Mouse (Mus musculus): ENCODE results near the gene Gp2. TPM values are rescaled to one million over a fixed set of nuclear protein-coding genes. Genes with fewer than 3 reads are reported as not detected.

Gene Gp2
- polyA plus RNA-seq, 1 experiment from 2014 or later = not detected

DNA sequence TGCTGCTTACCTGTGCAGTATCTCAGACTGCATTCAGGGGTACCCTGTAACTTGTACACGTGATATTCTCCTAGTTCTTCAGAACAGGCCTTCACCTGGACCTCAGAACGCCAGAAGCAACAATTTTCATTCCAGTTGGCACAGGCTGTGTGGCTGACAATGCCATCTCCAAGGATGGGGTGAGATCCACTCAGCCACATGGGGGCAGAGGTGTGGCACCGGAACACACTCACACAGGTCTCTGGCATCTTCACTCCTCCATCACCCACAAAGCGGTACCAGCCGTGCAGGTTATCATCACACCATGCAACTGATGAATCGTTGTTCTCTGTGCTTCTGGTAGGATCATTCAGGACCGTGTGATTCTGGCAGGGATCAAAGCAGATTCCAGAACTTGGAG, 4.9 kb downstream of the Gp2 start:
- no peak overlapping the region for H3K9ac ChIP-seq (replicated peaks)
- 77% methylated on average over 7 of the region's 7 CpGs for WGBS (ENCODE audit: insufficient replicate concordance)
- H3K27me3 ChIP-seq (ENCODE audit: insufficient read depth, low read length) = no peaks in the 10 kb centered on the region
- no peak for TF ChIP-seq EP300 (IDR thresholded peaks at IDR 0.05; ENCODE audit: low read depth)
- no peak for TF ChIP-seq CTCF (IDR thresholded peaks at IDR 0.05; ENCODE audit: low read depth)
- DNase-seq (no peak), ATAC-seq (no peak)
- no peaks in the 10 kb centered on the region for H3K9me3 ChIP-seq (ENCODE audit: low read length)
- no peak overlapping the region for H3K4me3 ChIP-seq (ENCODE audit: low read depth, low read length)
- no peak overlapping the region for H3K27ac ChIP-seq (ENCODE audit: low read depth)
- no peaks in the 10 kb centered on the region for H3K36me3 ChIP-seq (replicated peaks; ENCODE audit: insufficient read depth, low read length)
- H3K4me2 ChIP-seq (ENCODE audit: low read depth, low read length) = no peak overlapping the region
- H3K4me1 ChIP-seq (ENCODE audit: insufficient read depth) = no peaks in the 10 kb centered on the region

DNA sequence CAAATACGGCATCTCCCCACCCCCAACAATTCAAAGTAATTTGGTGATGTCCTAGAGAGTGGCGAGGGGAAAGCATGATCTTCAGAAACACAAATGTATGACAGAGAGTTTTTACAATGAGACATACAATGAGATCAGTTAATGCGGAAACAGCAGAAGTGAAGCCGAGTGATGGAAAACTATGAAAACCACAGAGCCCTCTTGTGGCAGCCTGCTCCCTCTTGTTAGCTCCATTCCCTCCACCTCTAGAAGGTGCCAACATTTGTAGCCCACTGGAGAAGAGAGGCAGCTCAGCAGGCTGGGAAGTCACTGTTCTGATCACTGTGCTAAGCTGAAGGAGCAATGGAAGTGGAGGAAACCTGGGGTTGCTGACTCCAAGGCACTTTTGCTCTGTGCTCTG, 15.2 kb downstream of the Gp2 start:
- ATAC-seq (no peak), DNase-seq (no peak)
- Histone ChIP-seq H3K27ac (ENCODE audit: low read depth) (no peak overlapping the region), H3K9ac (replicated peaks) (no peak overlapping the region), H3K4me3 (ENCODE audit: low read depth, low read length) (no peak overlapping the region), H3K27me3 (ENCODE audit: insufficient read depth, low read length) (no peaks in the 10 kb centered on the region), H3K4me1 (ENCODE audit: insufficient read depth) (no peaks in the 10 kb centered on the region), H3K9me3 (ENCODE audit: low read length) (no peaks in the 10 kb centered on the region), H3K36me3 (replicated peaks; ENCODE audit: insufficient read depth, low read length) (no peaks in the 10 kb centered on the region), H3K4me2 (ENCODE audit: low read depth, low read length) (no peak overlapping the region)
- TF ChIP-seq EP300 (IDR thresholded peaks at IDR 0.05; ENCODE audit: low read depth) (no peak), CTCF (IDR thresholded peaks at IDR 0.05; ENCODE audit: low read depth) (no peak)
- WGBS (ENCODE audit: insufficient replicate concordance) = 57% methylated on average over 4 of the region's 4 CpGs

DNA sequence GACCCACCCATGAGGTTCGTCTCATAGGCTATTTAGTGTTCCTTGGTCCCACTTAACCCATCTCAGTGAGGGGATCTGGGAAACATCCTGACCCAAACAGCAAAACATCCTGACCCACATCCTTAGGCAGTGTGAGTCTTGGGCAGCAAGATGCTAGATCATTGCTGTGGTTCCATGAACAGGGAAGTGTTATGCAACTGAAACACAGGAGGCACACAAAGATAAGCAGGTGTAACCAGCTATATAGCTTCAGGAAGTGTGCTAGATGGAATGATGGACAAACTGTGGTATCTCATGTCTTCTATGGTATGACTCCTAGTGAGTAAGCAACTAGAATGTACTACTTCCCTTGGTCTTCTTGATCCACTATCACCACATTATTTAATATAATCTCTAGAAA, 17.1 kb downstream of the Gp2 start:
- H3K9me3 ChIP-seq (ENCODE audit: low read length) = no peaks in the 10 kb centered on the region
- DNase-seq (no peak), ATAC-seq (no peak)
- 77% methylated on average over 1 of the region's 1 CpGs for WGBS (ENCODE audit: insufficient replicate concordance)
- H3K4me1 ChIP-seq (ENCODE audit: insufficient read depth) = no peaks in the 10 kb centered on the region
- H3K36me3 ChIP-seq (replicated peaks; ENCODE audit: insufficient read depth, low read length) = no peaks in the 10 kb centered on the region
- no peak overlapping the region for H3K9ac ChIP-seq (replicated peaks)
- H3K27me3 ChIP-seq (ENCODE audit: insufficient read depth, low read length) = no peaks in the 10 kb centered on the region
- H3K4me3 ChIP-seq (ENCODE audit: low read depth, low read length) = no peak overlapping the region
- H3K27ac ChIP-seq (ENCODE audit: low read depth) = no peak overlapping the region
- no peak overlapping the region for H3K4me2 ChIP-seq (ENCODE audit: low read depth, low read length)
- TF ChIP-seq CTCF (IDR thresholded peaks at IDR 0.05; ENCODE audit: low read depth) = no peak
- no peak for TF ChIP-seq EP300 (IDR thresholded peaks at IDR 0.05; ENCODE audit: low read depth)

DNA sequence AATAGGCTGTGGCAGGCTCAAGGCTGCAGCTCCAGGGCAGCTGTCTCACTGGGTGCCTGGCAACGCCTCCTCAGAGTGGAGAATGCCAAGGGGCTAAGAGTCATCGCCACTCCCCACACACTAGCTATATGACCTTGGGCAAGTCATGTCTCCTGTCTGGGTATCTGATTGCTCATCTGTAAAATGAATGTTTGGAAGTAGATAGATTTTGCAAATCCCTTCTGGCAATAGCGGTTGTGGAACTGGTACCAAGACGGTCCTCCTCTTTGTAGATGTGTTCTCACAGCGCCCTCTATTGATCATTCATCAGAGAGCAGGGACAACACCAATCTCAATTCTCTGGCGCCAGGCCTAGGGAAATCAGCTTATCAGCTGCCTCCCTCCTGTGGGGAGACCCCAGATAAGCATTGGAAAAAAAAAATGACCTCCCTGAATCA, 31.9 kb downstream of the Gp2 start:
- whole genome bisulfite sequencing (ENCODE audit: insufficient replicate concordance) = 21% methylated on average over 6 of the region's 6 CpGs
- TF ChIP-seq CTCF (IDR thresholded peaks at IDR 0.05; ENCODE audit: low read depth) (peak; percentile 60), EP300 (IDR thresholded peaks at IDR 0.05; ENCODE audit: low read depth) (no peak)
- Histone ChIP-seq H3K27me3 (ENCODE audit: insufficient read depth, low read length) (no peaks in the 10 kb centered on the region), H3K4me2 (ENCODE audit: low read depth, low read length) (no peak overlapping the region), H3K4me1 (ENCODE audit: insufficient read depth) (no peaks in the 10 kb centered on the region), H3K9ac (replicated peaks) (no peak overlapping the region), H3K27ac (ENCODE audit: low read depth) (no peak overlapping the region), H3K36me3 (replicated peaks; ENCODE audit: insufficient read depth, low read length) (no peaks in the 10 kb centered on the region), H3K4me3 (ENCODE audit: low read depth, low read length) (no peak overlapping the region), H3K9me3 (ENCODE audit: low read length) (no peaks in the 10 kb centered on the region)
- ATAC-seq = no peak
- peak; percentile 19 for DNase-seq

DNA sequence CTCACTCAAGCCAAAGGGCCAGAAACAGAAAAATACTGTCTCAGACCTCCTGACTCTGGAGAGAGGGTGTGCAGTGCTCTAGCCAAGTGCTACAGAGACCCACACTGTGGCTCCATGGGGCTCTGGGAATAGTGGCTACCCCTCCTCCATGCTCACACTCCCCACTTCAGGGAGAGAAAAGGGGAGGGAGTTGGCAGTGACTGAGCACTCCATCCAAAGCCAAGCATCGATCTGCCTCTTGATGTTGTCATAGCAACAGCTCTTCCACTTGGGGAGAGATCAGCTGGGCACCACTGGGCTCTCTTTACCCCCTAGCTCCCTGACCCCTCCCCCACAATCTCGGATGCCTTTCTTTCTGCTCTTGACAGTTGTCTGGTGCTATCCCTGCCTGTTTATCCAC, 38.4 kb downstream of the Gp2 start:
- Histone ChIP-seq H3K9me3 (ENCODE audit: low read length) (no peaks in the 10 kb centered on the region), H3K36me3 (replicated peaks; ENCODE audit: insufficient read depth, low read length) (no peaks in the 10 kb centered on the region), H3K27ac (ENCODE audit: low read depth) (no peak overlapping the region), H3K9ac (replicated peaks) (no peak overlapping the region), H3K4me3 (ENCODE audit: low read depth, low read length) (no peak overlapping the region), H3K27me3 (ENCODE audit: insufficient read depth, low read length) (no peaks in the 10 kb centered on the region), H3K4me2 (ENCODE audit: low read depth, low read length) (no peak overlapping the region), H3K4me1 (ENCODE audit: insufficient read depth) (no peaks in the 10 kb centered on the region)
- no peak for DNase-seq
- TF ChIP-seq EP300 (IDR thresholded peaks at IDR 0.05; ENCODE audit: low read depth) (no peak), CTCF (IDR thresholded peaks at IDR 0.05; ENCODE audit: low read depth) (no peak)
- no peak for ATAC-seq
- 8% methylated on average over 2 of the region's 2 CpGs for WGBS (ENCODE audit: insufficient replicate concordance)

DNA sequence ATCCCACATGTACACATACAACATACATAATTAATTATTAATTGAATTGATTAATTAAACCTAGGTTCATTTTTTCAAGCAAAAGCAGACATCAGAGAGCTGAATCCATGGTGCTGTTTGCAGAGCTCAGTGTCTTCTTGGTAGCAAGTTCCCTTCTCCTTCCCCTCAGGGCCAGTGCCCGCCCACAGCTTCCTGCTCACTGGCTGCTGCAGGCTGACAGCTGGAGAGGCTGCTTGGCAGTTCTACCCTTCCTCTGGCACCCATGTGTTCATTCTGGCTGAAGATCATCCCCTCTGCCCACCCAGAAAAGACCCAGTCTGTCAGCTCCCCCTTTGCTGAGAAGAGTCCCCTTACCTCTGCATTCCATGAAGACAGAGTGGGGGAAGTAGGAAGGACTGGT, 40.6 kb downstream of the Gp2 start:
- Histone ChIP-seq H3K4me1 (ENCODE audit: insufficient read depth) (no peaks in the 10 kb centered on the region), H3K4me3 (ENCODE audit: low read depth, low read length) (no peak overlapping the region), H3K27ac (ENCODE audit: low read depth) (no peak overlapping the region), H3K27me3 (ENCODE audit: insufficient read depth, low read length) (no peaks in the 10 kb centered on the region), H3K9me3 (ENCODE audit: low read length) (no peaks in the 10 kb centered on the region), H3K36me3 (replicated peaks; ENCODE audit: insufficient read depth, low read length) (no peaks in the 10 kb centered on the region), H3K9ac (replicated peaks) (no peak overlapping the region), H3K4me2 (ENCODE audit: low read depth, low read length) (no peak overlapping the region)
- TF ChIP-seq CTCF (IDR thresholded peaks at IDR 0.05; ENCODE audit: low read depth) = no peak
- no peak for TF ChIP-seq EP300 (IDR thresholded peaks at IDR 0.05; ENCODE audit: low read depth)
- no peak for DNase-seq
- 33% methylated on average over 1 of the region's 1 CpGs for WGBS (ENCODE audit: insufficient replicate concordance)
- ATAC-seq = no peak

Measured in liver, postnatal 0 days (tissue).